8 mouse cellular contexts compared by ENCODE assay signal in the genomic region with DNA sequence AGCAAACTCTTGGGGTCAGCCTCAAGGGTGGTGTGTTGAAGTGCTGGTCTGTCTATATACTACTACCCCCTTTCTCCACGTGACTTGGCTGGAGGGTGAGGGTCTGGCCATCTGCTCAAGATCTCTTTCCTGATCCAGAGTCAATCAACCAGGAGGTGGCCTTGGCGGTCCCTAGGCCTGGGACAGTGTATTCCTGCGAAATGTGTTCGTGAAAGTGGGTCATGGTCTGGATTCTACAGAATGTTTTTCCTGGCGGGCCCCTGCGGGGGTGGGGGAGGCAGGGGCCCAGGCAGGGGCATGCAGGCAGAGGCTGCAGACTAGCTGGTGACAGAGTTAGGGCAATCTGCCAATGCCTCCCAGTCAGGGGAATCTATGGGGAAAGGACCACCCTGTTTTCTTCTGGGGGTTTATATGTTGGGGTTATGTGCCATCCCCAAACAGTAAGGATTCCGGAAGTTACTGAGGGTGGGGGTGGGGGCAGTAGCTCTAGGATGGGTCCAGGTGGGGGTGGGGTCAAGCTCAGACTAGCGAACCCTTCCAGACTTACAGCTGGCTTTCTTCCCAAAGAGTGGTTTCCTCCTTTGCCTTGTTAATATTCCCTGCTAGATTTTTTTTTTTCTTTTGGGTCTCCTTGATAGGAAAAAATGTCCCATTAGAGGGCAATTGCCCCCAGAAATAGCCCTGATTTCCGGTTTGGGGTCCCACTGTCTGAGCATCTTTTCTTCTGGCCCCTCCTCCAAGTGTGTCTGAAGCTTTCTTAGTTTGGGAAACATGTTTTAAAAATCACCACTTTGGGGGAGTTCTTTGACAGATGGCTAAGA. TPM values are rescaled to one million over a fixed set of nuclear protein-coding genes. Genes with fewer than 3 reads are reported as not detected.
A peak's percentile ranks its signal among the peaks of the same experiment; 100 is the strongest.
DNase-seq lines count a peak whose midpoint lies in the region; ATAC-seq and TF ChIP-seq lines count a peak whose summit lies in the region.

No protein-coding gene starts in this region.

- H3K27ac ChIP-seq in kidney, embryonic 14.5 days (ENCODE audit: low read depth, low read length) = peak overlapping the region; percentile 86
- peak overlapping the region; percentile 77 for H3K27ac ChIP-seq in hindbrain, embryonic 12.5 days
- peak overlapping the region; percentile 66 for H3K27ac ChIP-seq in liver, postnatal 0 days (ENCODE audit: low read depth)
- H3K27ac ChIP-seq in thymus, adult 2 months (ENCODE audit: control insufficient read depth, insufficient read depth, low read length) = no peak overlapping the region

- H3K27me3 ChIP-seq in kidney, embryonic 14.5 days (ENCODE audit: control insufficient read depth, insufficient read depth, low read length) = no peaks in the 10 kb centered on the region
- H3K27me3 ChIP-seq in hindbrain, embryonic 12.5 days = no peaks in the 10 kb centered on the region
- no peaks in the 10 kb centered on the region for H3K27me3 ChIP-seq in liver, postnatal 0 days (ENCODE audit: insufficient read depth, low read length)
- H3K27me3 ChIP-seq in thymus, adult 2 months (ENCODE audit: control insufficient read depth, insufficient read depth, low read length) = no peaks in the 10 kb centered on the region

- no peak for TF ChIP-seq POLR2A in thymus, adult 2 months (IDR thresholded peaks at IDR 0.05; ENCODE audit: control insufficient read depth, extremely low read depth, insufficient read depth, low read length, poor library complexity)

- WGBS in kidney, embryonic 14.5 days = 12% methylated on average over 9 of the region's 9 CpGs
- 20% methylated on average over 9 of the region's 9 CpGs for WGBS in hindbrain, embryonic 12.5 days
- 31% methylated on average over 9 of the region's 9 CpGs for WGBS in liver, postnatal 0 days (ENCODE audit: insufficient replicate concordance)
- 81% methylated on average over 9 of the region's 9 CpGs for WGBS in thymus, adult 2 months

- no peak for TF ChIP-seq CTCF in liver, postnatal 0 days (IDR thresholded peaks at IDR 0.05; ENCODE audit: low read depth)
- no peak for TF ChIP-seq CTCF in thymus, adult 2 months (IDR thresholded peaks at IDR 0.05; ENCODE audit: borderline replicate concordance, control insufficient read depth, extremely low read depth, insufficient read depth, low read length, poor library complexity)

- peak overlapping the region; percentile 37; the same call in 1 of the 2 replicates for H3K9ac ChIP-seq in kidney, embryonic 14.5 days (ENCODE audit: low read depth, low read length)
- peak overlapping the region; percentile 27; the same call in 1 of the 2 replicates for H3K9ac ChIP-seq in hindbrain, embryonic 12.5 days
- no peak overlapping the region for H3K9ac ChIP-seq in liver, postnatal 0 days (replicated peaks)

- H3K36me3 ChIP-seq in kidney, embryonic 14.5 days (ENCODE audit: control insufficient read depth, insufficient read depth, low read length) = peaks cover 14% of the 10 kb centered on the region; the same call in 1 of the 2 replicates
- peaks cover 27% of the 10 kb centered on the region for H3K36me3 ChIP-seq in hindbrain, embryonic 12.5 days
- H3K36me3 ChIP-seq in liver, postnatal 0 days (replicated peaks; ENCODE audit: insufficient read depth, low read length) = peaks cover 25% of the 10 kb centered on the region
- H3K36me3 ChIP-seq in thymus, adult 2 months (ENCODE audit: control insufficient read depth, insufficient read depth, low read length) = no peaks in the 10 kb centered on the region

- no peak for DNase-seq in kidney, adult 8-10 months
- peak; percentile 72 to 75 for DNase-seq in cerebellum, postnatal 14 days
- peak; percentile 37 for DNase-seq in liver, postnatal 0 days
- DNase-seq in thymus, adult 2 months = no peak
- DNase-seq in gastrocnemius, postnatal 14 days = no peak
- DNase-seq in thymus, adult 18-20 months = no peak

- H3K4me3 ChIP-seq in kidney, embryonic 14.5 days (ENCODE audit: low read length) = peak overlapping the region; percentile 3; the same call in 1 of the 2 replicates
- H3K4me3 ChIP-seq in hindbrain, embryonic 12.5 days = no peak overlapping the region
- no peak overlapping the region for H3K4me3 ChIP-seq in liver, postnatal 0 days (ENCODE audit: low read depth, low read length)
- no peak overlapping the region for H3K4me3 ChIP-seq in thymus, adult 2 months (ENCODE audit: control insufficient read depth, insufficient read depth, low read length)

- TF ChIP-seq EP300 in liver, postnatal 0 days (IDR thresholded peaks at IDR 0.05; ENCODE audit: low read depth) = no peak

- intact Hi-C loops in gastrocnemius, postnatal 14 days (cut with DNase I; ENCODE audit: low total_unique reads) = no loop called here

- H3K9me3 ChIP-seq in kidney, embryonic 14.5 days (ENCODE audit: control insufficient read depth, low read length) = no peaks in the 10 kb centered on the region
- H3K9me3 ChIP-seq in hindbrain, embryonic 12.5 days (replicated peaks) = no peaks in the 10 kb centered on the region
- H3K9me3 ChIP-seq in liver, postnatal 0 days (ENCODE audit: low read length) = no peaks in the 10 kb centered on the region

- peak overlapping the region; percentile 17 for H3K4me2 ChIP-seq in kidney, embryonic 14.5 days (replicated peaks; ENCODE audit: low read depth, low read length)
- H3K4me2 ChIP-seq in hindbrain, embryonic 12.5 days (replicated peaks) = peak overlapping the region; percentile 36
- peak overlapping the region; percentile 41; the same call in 1 of the 2 replicates for H3K4me2 ChIP-seq in liver, postnatal 0 days (ENCODE audit: low read depth, low read length)

- peak; percentile 11; the same call in 1 of the 2 replicates for ATAC-seq in kidney, embryonic 14.5 days (ENCODE audit: low FRiP score, low TSS enrichment)
- ATAC-seq in hindbrain, embryonic 12.5 days (ENCODE audit: low FRiP score) = no peak
- ATAC-seq in liver, postnatal 0 days = no peak

- peaks cover 77% of the 10 kb centered on the region for H3K4me1 ChIP-seq in kidney, embryonic 14.5 days (ENCODE audit: control insufficient read depth, insufficient read depth, low read length)
- H3K4me1 ChIP-seq in hindbrain, embryonic 12.5 days = peaks cover 74% of the 10 kb centered on the region
- H3K4me1 ChIP-seq in liver, postnatal 0 days (ENCODE audit: insufficient read depth) = peaks cover 67% of the 10 kb centered on the region
- peaks cover 61% of the 10 kb centered on the region for H3K4me1 ChIP-seq in thymus, adult 2 months (replicated peaks; ENCODE audit: control insufficient read depth, insufficient read depth, low read length)

RNA-seq across cellular contexts. Expression of a gene that starts 6.3 kb away (rescaled TPM):
- polyA plus RNA-seq in kidney, embryonic 14.5 days (2014; fragmentation: Nextera tagmentation; extraction: Ambion mirVana) = 46.9 and 57.2 TPM in 2 replicates
- polyA plus RNA-seq in hindbrain, embryonic 12.5 days (2016; fragmentation: Nextera tagmentation; extraction: Ambion mirVana) = 111 and 120 TPM in 2 replicates
- polyA plus RNA-seq in liver, postnatal 0 days (2015; fragmentation: Nextera tagmentation; extraction: Ambion mirVana) = 30.0 and 32.2 TPM in 2 replicates
- polyA plus RNA-seq in thymus, adult 2 months (2012; rRNA removed) = 167 and 178 TPM in 2 replicates
- total RNA-seq in gastrocnemius, postnatal 14 days (2021) = 10 to 100 TPM; 29.9 to 39.5 TPM

RNA-seq across cellular contexts. Expression of a gene that starts 22.8 kb away (rescaled TPM):
- polyA plus RNA-seq in kidney, embryonic 14.5 days (2014; fragmentation: Nextera tagmentation; extraction: Ambion mirVana) = 695 and 947 TPM in 2 replicates
- 347 and 376 TPM in 2 replicates for polyA plus RNA-seq in hindbrain, embryonic 12.5 days (2016; fragmentation: Nextera tagmentation; extraction: Ambion mirVana)
- polyA plus RNA-seq in liver, postnatal 0 days (2015; fragmentation: Nextera tagmentation; extraction: Ambion mirVana) = 409 and 433 TPM in 2 replicates
- 140 and 154 TPM in 2 replicates for polyA plus RNA-seq in thymus, adult 2 months (2012; rRNA removed)
- total RNA-seq in gastrocnemius, postnatal 14 days (2021) = 100 to 1,000 TPM; 607 to 676 TPM

RNA-seq across cellular contexts. Expression of a gene that starts 29.3 kb away (rescaled TPM):
- polyA plus RNA-seq in kidney, embryonic 14.5 days (2014; fragmentation: Nextera tagmentation; extraction: Ambion mirVana) = 0.56 TPM in 1 of 2 replicates, not detected in the other
- polyA plus RNA-seq in hindbrain, embryonic 12.5 days (2016; fragmentation: Nextera tagmentation; extraction: Ambion mirVana) = 0.68 and 0.98 TPM in 2 replicates
- not detected in 2 replicates for polyA plus RNA-seq in liver, postnatal 0 days (2015; fragmentation: Nextera tagmentation; extraction: Ambion mirVana)
- 0.38 and 0.50 TPM in 2 replicates for polyA plus RNA-seq in thymus, adult 2 months (2012; rRNA removed)
- not detected for total RNA-seq in gastrocnemius, postnatal 14 days (2021)

RNA-seq across cellular contexts. Expression of a gene that starts 35.5 kb away (rescaled TPM):
- 8.6 and 11.3 TPM in 2 replicates for polyA plus RNA-seq in kidney, embryonic 14.5 days (2014; fragmentation: Nextera tagmentation; extraction: Ambion mirVana)
- 14.1 and 14.8 TPM in 2 replicates for polyA plus RNA-seq in hindbrain, embryonic 12.5 days (2016; fragmentation: Nextera tagmentation; extraction: Ambion mirVana)
- 0.25 and 0.28 TPM in 2 replicates for polyA plus RNA-seq in liver, postnatal 0 days (2015; fragmentation: Nextera tagmentation; extraction: Ambion mirVana)
- polyA plus RNA-seq in thymus, adult 2 months (2012; rRNA removed) = 4.7 and 6.2 TPM in 2 replicates
- total RNA-seq in gastrocnemius, postnatal 14 days (2021) = 1 to 10 TPM in 1 of 2 experiments, under 1 TPM in 1; 0.84 to 1.5 TPM

RNA-seq across cellular contexts. Expression of a gene that starts 38.7 kb away (rescaled TPM):
- 12.6 and 13.7 TPM in 2 replicates for polyA plus RNA-seq in kidney, embryonic 14.5 days (2014; fragmentation: Nextera tagmentation; extraction: Ambion mirVana)
- polyA plus RNA-seq in hindbrain, embryonic 12.5 days (2016; fragmentation: Nextera tagmentation; extraction: Ambion mirVana) = 22.0 and 25.4 TPM in 2 replicates
- 5.5 and 5.8 TPM in 2 replicates for polyA plus RNA-seq in liver, postnatal 0 days (2015; fragmentation: Nextera tagmentation; extraction: Ambion mirVana)
- 14.9 and 16.6 TPM in 2 replicates for polyA plus RNA-seq in thymus, adult 2 months (2012; rRNA removed)
- 1 to 10 TPM; 6.0 to 6.7 TPM for total RNA-seq in gastrocnemius, postnatal 14 days (2021)

Comparison
In these comparisons a context has a peak if more than half of its experiments do, and no peak if none do; other contexts are left out.
1. DNase-seq: peak in cerebellum, postnatal 14 days (2 of 2) and liver, postnatal 0 days (single experiment); none in kidney, adult 8-10 months (0 of 2), thymus, adult 2 months (single experiment), gastrocnemius, postnatal 14 days (single experiment) and thymus, adult 18-20 months (0 of 2).
2. Peak in every context shown above with its lines, with median percentiles within 50 percentile points of each other: H3K4me2 ChIP-seq.